Mouse (Mus musculus) lung, embryonic 16.5 days (tissue): ENCODE data around the gene Slc6a11. TPM values are rescaled to one million over a fixed set of nuclear protein-coding genes. Genes with fewer than 3 reads are reported as not detected.

Source experiments
- ATAC-seq: fragments of 200-750 bp; cut with Nextera tagmentation; 2 replicates; pipeline ENCODE4 v1.8.0; 2017; ENCODE audit warnings: low read depth, mild to moderate bottlenecking, moderate library complexity
- H3K27ac ChIP-seq: fragments of 300-500 bp; sonication (generic); 2 replicates; pipeline ENCODE4 v1.5.1; 2014; ENCODE audit warnings: mild to moderate bottlenecking, control low read depth, low read length
- H3K27me3 ChIP-seq: fragments of 300-500 bp; sonication (generic); 2 replicates; pipeline ENCODE4 v1.6.1; 2014; ENCODE audit warnings: low read depth, low read length, mixed read lengths; ENCODE audit not compliant: control insufficient read depth, insufficient read depth
- H3K36me3 ChIP-seq: fragments of 300-500 bp; sonication (generic); 2 replicates; pipeline ENCODE4 v1.6.1; 2014; ENCODE audit warnings: low read length; ENCODE audit not compliant: control insufficient read depth, insufficient read depth
- H3K4me1 ChIP-seq: fragments of 300-500 bp; sonication (generic); replicated peaks from 2 replicates; pipeline ENCODE4 v1.6.1; 2014; ENCODE audit warnings: low read length, mixed read lengths; ENCODE audit not compliant: control insufficient read depth, insufficient read depth
- H3K4me2 ChIP-seq: fragments of 300-500 bp; sonication (generic); 2 replicates; pipeline ENCODE4 v1.6.1; 2014; ENCODE audit warnings: low read depth, low read length, control low read depth
- H3K4me3 ChIP-seq: fragments of 300-500 bp; sonication (generic); 2 replicates; pipeline ENCODE4 v1.5.1; 2014; ENCODE audit warnings: mild to moderate bottlenecking, low read length, control low read depth
- H3K9ac ChIP-seq: fragments of 300-500 bp; sonication (generic); 2 replicates; pipeline ENCODE4 v1.6.1; 2014; ENCODE audit warnings: low read length, control low read depth
- H3K9me3 ChIP-seq: fragments of 300-500 bp; sonication (generic); 2 replicates; pipeline ENCODE4 v1.6.1; 2016; ENCODE audit warnings: low read length; ENCODE audit not compliant: control insufficient read depth
- WGBS: fragments of 180-500 bp; shearing (Covaris S2); extraction: QIAGEN DNeasy Blood & Tissue Kit; methylation state at CpG from one replicate; pipeline ENCODE4 v1.1.7; 2014; 5-methylcytosine and 5-hydroxymethylcytosine counted together
- polyA plus RNA-seq: library from polyadenylated mRNA; unstranded; fragments of >200 nt; fragmentation: Nextera tagmentation; extraction: Ambion mirVana; gene quantifications from 2 replicates; pipeline ENCODE4 v1.2.1, GENCODE M21; 2015

Slc6a11 gene
- polyA plus RNA-seq, 1 experiment from 2014 or later, result 0.08 TPM

GRCm38 (mm10) chr6:114132472-114132871 is 1.4 kb downstream of the Slc6a11 start:
- H3K36me3 ChIP-seq, result no peaks in the 10 kb centered on the region
- WGBS, result 71% methylated on average over 3 of the region's 3 CpGs
- H3K4me1 ChIP-seq, result no peaks in the 10 kb centered on the region; the same call in 1 of the 2 replicates
- no peak overlapping the region for H3K9ac ChIP-seq
- no peak overlapping the region for H3K27ac ChIP-seq
- H3K4me3 ChIP-seq, result no peak overlapping the region
- no peak for ATAC-seq
- no peaks in the 10 kb centered on the region for H3K9me3 ChIP-seq
- H3K4me2 ChIP-seq, result no peak overlapping the region
- H3K27me3 ChIP-seq, result peaks cover 29% of the 10 kb centered on the region

- Histone ChIP-seq H3K4me3 (no peak overlapping the region), H3K36me3 (no peaks in the 10 kb centered on the region), H3K27ac (no peak overlapping the region), H3K9me3 (no peaks in the 10 kb centered on the region), H3K27me3 (peaks cover 29% of the 10 kb centered on the region), H3K4me2 (no peak overlapping the region), H3K9ac (no peak overlapping the region), H3K4me1 (no peaks in the 10 kb centered on the region; the same call in 1 of the 2 replicates)
- WGBS, result 65% methylated on average over 8 of the region's 8 CpGs
- ATAC-seq, result no peak
Measured at GRCm38 (mm10) chr6:114132916-114133315, 1.9 kb downstream of the Slc6a11 start.

GRCm38 (mm10) chr6:114138970-114139369 is 7.9 kb downstream of the Slc6a11 start:
- no peaks in the 10 kb centered on the region for H3K9me3 ChIP-seq
- WGBS, result 82% methylated on average over 8 of the region's 8 CpGs
- no peak for ATAC-seq

GRCm38 (mm10) chr6:114141481-114141880 is 10.4 kb downstream of the Slc6a11 start:
- no peak for ATAC-seq
- 48% methylated on average over 3 of the region's 3 CpGs for WGBS

More at GRCm38 (mm10) chr6:114138970-114139369, 7.9 kb downstream of the Slc6a11 start:
- Histone ChIP-seq H3K27ac (no peak overlapping the region), H3K36me3 (no peaks in the 10 kb centered on the region), H3K9ac (no peak overlapping the region), H3K27me3 (no peaks in the 10 kb centered on the region), H3K4me1 (no peaks in the 10 kb centered on the region), H3K4me3 (no peak overlapping the region), H3K4me2 (no peak overlapping the region)

GRCm38 (mm10) chr6:114142480-114142879 is 11.4 kb downstream of the Slc6a11 start:
- no peak for ATAC-seq
- WGBS, result 79% methylated on average over 11 of the region's 11 CpGs
- H3K36me3 ChIP-seq, result no peaks in the 10 kb centered on the region

More at GRCm38 (mm10) chr6:114141481-114141880, 10.4 kb downstream of the Slc6a11 start:
- Histone ChIP-seq H3K9ac (no peak overlapping the region), H3K4me1 (no peaks in the 10 kb centered on the region), H3K4me3 (no peak overlapping the region), H3K36me3 (no peaks in the 10 kb centered on the region), H3K4me2 (no peak overlapping the region), H3K27me3 (no peaks in the 10 kb centered on the region), H3K9me3 (no peaks in the 10 kb centered on the region), H3K27ac (no peak overlapping the region)

GRCm38 (mm10) chr6:114143544-114143943 is 12.5 kb downstream of the Slc6a11 start:
- no peak overlapping the region for H3K4me2 ChIP-seq
- no peak for ATAC-seq
- H3K27ac ChIP-seq, result no peak overlapping the region
- H3K4me3 ChIP-seq, result no peak overlapping the region
- H3K9ac ChIP-seq, result no peak overlapping the region
- no peaks in the 10 kb centered on the region for H3K27me3 ChIP-seq
- no peaks in the 10 kb centered on the region for H3K4me1 ChIP-seq
- no peaks in the 10 kb centered on the region for H3K36me3 ChIP-seq
- WGBS, result 27% methylated on average over 2 of the region's 2 CpGs
- H3K9me3 ChIP-seq, result no peaks in the 10 kb centered on the region

More at GRCm38 (mm10) chr6:114142480-114142879, 11.4 kb downstream of the Slc6a11 start:
- Histone ChIP-seq H3K27me3 (no peaks in the 10 kb centered on the region), H3K9ac (no peak overlapping the region), H3K4me1 (no peaks in the 10 kb centered on the region), H3K4me3 (no peak overlapping the region), H3K4me2 (no peak overlapping the region), H3K9me3 (no peaks in the 10 kb centered on the region), H3K27ac (no peak overlapping the region)

- H3K27ac ChIP-seq, result no peak overlapping the region
- H3K9me3 ChIP-seq, result no peaks in the 10 kb centered on the region
Measured at GRCm38 (mm10) chr6:114144447-114145105, 13.5 kb downstream of the Slc6a11 start.

GRCm38 (mm10) chr6:114145650-114146329 is 14.7 kb downstream of the Slc6a11 start:
- no peak for ATAC-seq
- H3K27ac ChIP-seq, result no peak overlapping the region
- H3K4me2 ChIP-seq, result no peak overlapping the region
- no peak overlapping the region for H3K9ac ChIP-seq
- H3K9me3 ChIP-seq, result no peaks in the 10 kb centered on the region
- no peaks in the 10 kb centered on the region for H3K36me3 ChIP-seq
- no peak overlapping the region for H3K4me3 ChIP-seq
- H3K27me3 ChIP-seq, result no peaks in the 10 kb centered on the region
- WGBS, result 70% methylated on average over 6 of the region's 6 CpGs
- no peaks in the 10 kb centered on the region for H3K4me1 ChIP-seq

More at GRCm38 (mm10) chr6:114144447-114145105, 13.5 kb downstream of the Slc6a11 start:
- Histone ChIP-seq H3K9ac (no peak overlapping the region), H3K27me3 (no peaks in the 10 kb centered on the region), H3K4me3 (no peak overlapping the region), H3K4me1 (no peaks in the 10 kb centered on the region), H3K36me3 (no peaks in the 10 kb centered on the region), H3K4me2 (no peak overlapping the region)
- WGBS, result 62% methylated on average over 6 of the region's 6 CpGs
- ATAC-seq, result no peak

GRCm38 (mm10) chr6:114155720-114156119 is 24.7 kb downstream of the Slc6a11 start:
- H3K9me3 ChIP-seq, result no peaks in the 10 kb centered on the region
- H3K4me2 ChIP-seq, result no peak overlapping the region
- H3K4me1 ChIP-seq, result no peaks in the 10 kb centered on the region
- 80% methylated on average over 10 of the region's 10 CpGs for WGBS
- H3K36me3 ChIP-seq, result no peaks in the 10 kb centered on the region
- H3K4me3 ChIP-seq, result no peak overlapping the region
- no peak for ATAC-seq
- no peaks in the 10 kb centered on the region for H3K27me3 ChIP-seq
- no peak overlapping the region for H3K27ac ChIP-seq
- no peak overlapping the region for H3K9ac ChIP-seq
